Comparison of ENCODE assay signal across 9 mouse cellular contexts in genomic region chr12:111037241-111038180, GRCm38 (mm10). TPM values are rescaled to one million over a fixed set of nuclear protein-coding genes. Genes with fewer than 3 reads are reported as not detected.
DNase-seq lines count a peak whose midpoint lies in the region; ATAC-seq lines count a peak whose summit lies in the region.
"Had no signal": no experiment of that assay in that cellular context is flagged by ENCODE, and none has a peak within 500 bp of the region (broad histone marks: within the 10 kb centered on the region; RNA-seq: fewer than 3 reads in every experiment).

No protein-coding gene starts in this region.

- no peaks in the 10 kb centered on the region for H3K27me3 ChIP-seq in forebrain, embryonic 11.5 days (ENCODE audit: control insufficient read depth, insufficient read depth, low read length)
- H3K27me3 ChIP-seq in hindbrain, embryonic 13.5 days = no peaks in the 10 kb centered on the region
- no peaks in the 10 kb centered on the region for H3K27me3 ChIP-seq in limb, embryonic 15.5 days
- H3K27me3 ChIP-seq: Patski had no signal

- peak overlapping the region; percentile 80 for H3K4me2 ChIP-seq in forebrain, embryonic 11.5 days (ENCODE audit: low read depth, low read length, severe bottlenecking)
- peak overlapping the region; percentile 96 for H3K4me2 ChIP-seq in hindbrain, embryonic 13.5 days
- H3K4me2 ChIP-seq in limb, embryonic 15.5 days = peak overlapping the region; percentile 87

- 56% methylated on average over 18 of the region's 18 CpGs for WGBS in forebrain, embryonic 11.5 days
- 59% methylated on average over 18 of the region's 18 CpGs for WGBS in hindbrain, embryonic 13.5 days
- 54% methylated on average over 18 of the region's 18 CpGs for WGBS in limb, embryonic 15.5 days

- no peaks in the 10 kb centered on the region for H3K36me3 ChIP-seq in forebrain, embryonic 11.5 days (ENCODE audit: control insufficient read depth, insufficient read depth, low read length)
- no peaks in the 10 kb centered on the region for H3K36me3 ChIP-seq in hindbrain, embryonic 13.5 days
- H3K36me3 ChIP-seq in limb, embryonic 15.5 days = peaks cover 3% of the 10 kb centered on the region; the same call in 1 of the 2 replicates

- no peak for ATAC-seq in forebrain, embryonic 11.5 days (replicated peaks; ENCODE audit: low FRiP score)
- ATAC-seq in hindbrain, embryonic 13.5 days (ENCODE audit: low FRiP score) = no peak
- ATAC-seq in limb, embryonic 15.5 days (ENCODE audit: insufficient number of reproducible peaks, low FRiP score, low TSS enrichment, low read depth) = no peak

- H3K4me1 ChIP-seq in forebrain, embryonic 11.5 days (replicated peaks; ENCODE audit: control insufficient read depth, insufficient read depth, low read length) = peaks cover 15% of the 10 kb centered on the region; the same call in 1 of the 2 replicates
- H3K4me1 ChIP-seq in hindbrain, embryonic 13.5 days (replicated peaks) = peaks cover 29% of the 10 kb centered on the region
- H3K4me1 ChIP-seq in limb, embryonic 15.5 days = peaks cover 24% of the 10 kb centered on the region

- peak; percentile 18 for DNase-seq in gastrocnemius, postnatal 14 days
- no peak for DNase-seq in gastrocnemius, postnatal 25 days
- peak; percentile 78 for DNase-seq in adrenal gland, postnatal 14 days
- peak; percentile 55 for DNase-seq in forebrain, embryonic 11.5 days (ENCODE audit: low spot score)
- peak; percentile 31 for DNase-seq in naive thymus-derived CD4-positive, alpha-beta T cell, adult 2 months (ENCODE audit: low read depth)
- no peak for DNase-seq in T-cell, adult 2 months (ENCODE audit: low spot score)

- H3K9ac ChIP-seq in forebrain, embryonic 11.5 days (ENCODE audit: low read length) = peak overlapping the region; percentile 86
- peak overlapping the region; percentile 85 for H3K9ac ChIP-seq in hindbrain, embryonic 13.5 days
- peak overlapping the region; percentile 75; the same call in 1 of the 2 replicates for H3K9ac ChIP-seq in limb, embryonic 15.5 days

- H3K4me3 ChIP-seq in forebrain, embryonic 11.5 days (ENCODE audit: low read depth, low read length) = peak overlapping the region; percentile 99
- H3K4me3 ChIP-seq in hindbrain, embryonic 13.5 days = peak overlapping the region; percentile 99
- peak overlapping the region; percentile 96 for H3K4me3 ChIP-seq in limb, embryonic 15.5 days

- peak overlapping the region; percentile 99 for H3K27ac ChIP-seq in forebrain, embryonic 11.5 days (ENCODE audit: low read depth, low read length)
- H3K27ac ChIP-seq in hindbrain, embryonic 13.5 days = peak overlapping the region; percentile 99
- H3K27ac ChIP-seq in limb, embryonic 15.5 days = peak overlapping the region; percentile 99

- no peaks in the 10 kb centered on the region for H3K9me3 ChIP-seq in forebrain, embryonic 11.5 days (ENCODE audit: control insufficient read depth, low read length)
- no peaks in the 10 kb centered on the region for H3K9me3 ChIP-seq in hindbrain, embryonic 13.5 days
- H3K9me3 ChIP-seq in limb, embryonic 15.5 days = no peaks in the 10 kb centered on the region

- intact Hi-C loops in gastrocnemius, postnatal 14 days (cut with DNase I; ENCODE audit: low total_unique reads) = no loop called here

RNA-seq across cellular contexts. Expression of gene Rcor1, which starts 1.6 kb away (rescaled TPM):
- 10 to 100 TPM; 11.5 to 12.7 TPM for total RNA-seq in gastrocnemius, postnatal 14 days (2021)
- 1 to 10 TPM; 7.6 to 8.3 TPM for total RNA-seq in gastrocnemius, postnatal 25 days (2021)
- total RNA-seq in adrenal gland, postnatal 14 days (2021) = 46.4 and 48.0 TPM in 2 replicates
- 14.2 and 16.0 TPM in 2 replicates for polyA plus RNA-seq in forebrain, embryonic 11.5 days (2014; fragmentation: Nextera tagmentation; extraction: Ambion mirVana)
- polyA plus RNA-seq in hindbrain, embryonic 13.5 days (2015; fragmentation: Nextera tagmentation; extraction: Ambion mirVana) = 5.2 and 5.6 TPM in 2 replicates
- polyA plus RNA-seq in limb, embryonic 15.5 days (2015; fragmentation: Nextera tagmentation; extraction: Ambion mirVana) = 12.3 and 13.5 TPM in 2 replicates

RNA-seq across cellular contexts. Expression of gene Ankrd9, which starts 58.7 kb away (rescaled TPM):
- total RNA-seq in gastrocnemius, postnatal 14 days (2021) = 100 to 1,000 TPM in 1 of 2 experiments, 10 to 100 TPM in 1; 87.2 to 221 TPM
- 100 to 1,000 TPM; 130 to 154 TPM for total RNA-seq in gastrocnemius, postnatal 25 days (2021)
- total RNA-seq in adrenal gland, postnatal 14 days (2021) = 52.5 and 55.7 TPM in 2 replicates
- 16.9 and 18.9 TPM in 2 replicates for polyA plus RNA-seq in forebrain, embryonic 11.5 days (2014; fragmentation: Nextera tagmentation; extraction: Ambion mirVana)
- 6.8 and 7.5 TPM in 2 replicates for polyA plus RNA-seq in hindbrain, embryonic 13.5 days (2015; fragmentation: Nextera tagmentation; extraction: Ambion mirVana)
- 16.4 and 20.0 TPM in 2 replicates for polyA plus RNA-seq in limb, embryonic 15.5 days (2015; fragmentation: Nextera tagmentation; extraction: Ambion mirVana)

Comparison
In these comparisons a context has a peak if more than half of its experiments do, and no peak if none do; other contexts are left out.
1. DNase-seq: peak in gastrocnemius, postnatal 14 days (single experiment), adrenal gland, postnatal 14 days (single experiment), forebrain, embryonic 11.5 days (single experiment) and naive thymus-derived CD4-positive, alpha-beta T cell, adult 2 months (single experiment); none in gastrocnemius, postnatal 25 days (single experiment) and T-cell, adult 2 months (single experiment).
2. Peak in every context shown above with its lines, with median percentiles within 50 percentile points of each other: H3K27ac ChIP-seq, H3K4me2 ChIP-seq, H3K4me3 ChIP-seq and H3K9ac ChIP-seq.